Mouse (Mus musculus): ENCODE data around the gene Etnk1.

- TF ChIP-seq CTCF (IDR thresholded peaks at IDR 0.05; ENCODE audit: low read depth) = no peak
- no peak for TF ChIP-seq EP300 (IDR thresholded peaks at IDR 0.05; ENCODE audit: low read depth)
Observed at GRCm38 (mm10) chr6:143136688-143137087, 30.3 kb upstream of the Etnk1 start.
